Mouse (Mus musculus): ENCODE data around the gene Ntn3. TPM values are rescaled to one million over a fixed set of nuclear protein-coding genes. Genes with fewer than 3 reads are reported as not detected.

The Ntn3 gene
- total RNA-seq (2012; rRNA removed): 2.7 and 4.1 TPM in 2 replicates

- no peak for DNase-seq (ENCODE audit: low read depth, low spot score)
- Histone ChIP-seq H3K9ac (ENCODE audit: insufficient read depth, low read depth, low read length, poor library complexity, severe bottlenecking) (peak within 1 kb of the TSS; percentile 46), H3K27ac (ENCODE audit: insufficient read depth, low read depth, low read length, poor library complexity, severe bottlenecking) (no peak within 1 kb of the TSS), H3K4me1 (ENCODE audit: control insufficient read depth in 2 of 2, insufficient read depth in 2 of 2, low read length in 2 of 2, poor library complexity in 1 of 2) (peaks cover 3 to 36% of the 10 kb centered on the region in 2 experiments; a peak in 3 of 4 replicates), H3K4me3 (ENCODE audit: insufficient read depth in 1 of 2, low read depth in 1 of 2, low read length in 2 of 2, poor library complexity in 1 of 2, severe bottlenecking in 1 of 2) (peak within 1 kb of the TSS; percentile 44 to 57; a peak in 3 of 4 replicates), H3K9me3 (ENCODE audit: control insufficient read depth, insufficient read depth, low read depth, low read length) (no peaks in the 10 kb centered on the region), H3K36me3 (ENCODE audit: control insufficient read depth, insufficient read depth, low read length, poor library complexity, severe bottlenecking) (no peaks in the 10 kb centered on the region)
- TF ChIP-seq HCFC1 (IDR thresholded peaks at IDR 0.05; ENCODE audit: borderline replicate concordance, insufficient read depth, low read length): no peak
- in situ Hi-C loops (cut with MboI; ENCODE audit: low sequenced_read_pairs in 2 of 2, unreplicated experiment in 2 of 2): no loop called here
Measured at GRCm38 (mm10) chr17:24209043-24209915, at the start of gene Ntn3. Gene Ntn3 (minus strand): TSS chr17:24209531.

GRCm38 (mm10) chr17:24258981-24259380 is 49.6 kb upstream of the Ntn3 start:
- Histone ChIP-seq H3K4me3 (ENCODE audit: insufficient read depth in 1 of 2, low read depth in 1 of 2, low read length in 2 of 2, poor library complexity in 1 of 2, severe bottlenecking in 1 of 2) (no peak overlapping the region), H3K4me1 (ENCODE audit: control insufficient read depth in 2 of 2, insufficient read depth in 2 of 2, low read length in 2 of 2, poor library complexity in 1 of 2) (no peaks in the 10 kb centered on the region), H3K9me3 (ENCODE audit: control insufficient read depth, insufficient read depth, low read depth, low read length) (no peaks in the 10 kb centered on the region), H3K36me3 (ENCODE audit: control insufficient read depth, insufficient read depth, low read length, poor library complexity, severe bottlenecking) (no peaks in the 10 kb centered on the region), H3K9ac (ENCODE audit: insufficient read depth, low read depth, low read length, poor library complexity, severe bottlenecking) (no peak overlapping the region), H3K27ac (ENCODE audit: insufficient read depth, low read depth, low read length, poor library complexity, severe bottlenecking) (no peak overlapping the region)
- in situ Hi-C loops (cut with MboI; ENCODE audit: low sequenced_read_pairs in 2 of 2, unreplicated experiment in 2 of 2): no loop called here
- no peak for DNase-seq (ENCODE audit: low read depth, low spot score)
- TF ChIP-seq ZNF384 (IDR thresholded peaks at IDR 0.05; ENCODE audit: low read depth, low read length) (no peak), MAFK (IDR thresholded peaks at IDR 0.05; ENCODE audit: insufficient read depth, low read depth, low read length) (no peak), ZC3H11A (IDR thresholded peaks at IDR 0.05; ENCODE audit: borderline replicate concordance, low read depth, low read length) (no peak), CHD2 (IDR thresholded peaks at IDR 0.05; ENCODE audit: low read depth, low read length) (no peak), HCFC1 (IDR thresholded peaks at IDR 0.05; ENCODE audit: borderline replicate concordance, insufficient read depth, low read length) (no peak)

- in situ Hi-C loops (cut with MboI; ENCODE audit: low sequenced_read_pairs in 2 of 2, unreplicated experiment in 2 of 2): no loop called here
- peaks cover 0 to 2% of the 10 kb centered on the region in 2 experiments; a peak in 1 of 4 replicates for H3K4me1 ChIP-seq (ENCODE audit: control insufficient read depth in 2 of 2, insufficient read depth in 2 of 2, low read length in 2 of 2, poor library complexity in 1 of 2)
Measured at GRCm38 (mm10) chr17:24252329-24252728, 43.0 kb upstream of the Ntn3 start.

GRCm38 (mm10) chr17:24251320-24252069 is 42.2 kb upstream of the Ntn3 start, which contains the start of gene Ccnf:
Gene Ccnf (minus strand): TSS chr17:24251484.
- H3K4me3 ChIP-seq (ENCODE audit: insufficient read depth in 1 of 2, low read depth in 1 of 2, low read length in 2 of 2, poor library complexity in 1 of 2, severe bottlenecking in 1 of 2): peak within 1 kb of the TSS; percentile 90 to 96
- TF ChIP-seq CHD2 (IDR thresholded peaks at IDR 0.05; ENCODE audit: low read depth, low read length) (peak; percentile 66; the same call in 1 of the 2 replicates), ZC3H11A (IDR thresholded peaks at IDR 0.05; ENCODE audit: borderline replicate concordance, low read depth, low read length) (no peak)
- in situ Hi-C loops (cut with MboI; ENCODE audit: low sequenced_read_pairs in 2 of 2, unreplicated experiment in 2 of 2): no loop called here

More at GRCm38 (mm10) chr17:24252329-24252728, 43.0 kb upstream of the Ntn3 start:
- H3K9ac ChIP-seq (ENCODE audit: insufficient read depth, low read depth, low read length, poor library complexity, severe bottlenecking): peak overlapping the region; percentile 95; the same call in 1 of the 2 replicates
- DNase-seq (ENCODE audit: low read depth, low spot score): no peak
- H3K36me3 ChIP-seq (ENCODE audit: control insufficient read depth, insufficient read depth, low read length, poor library complexity, severe bottlenecking): peaks cover 9% of the 10 kb centered on the region
- TF ChIP-seq CHD2 (IDR thresholded peaks at IDR 0.05; ENCODE audit: low read depth, low read length): no peak
- peak; percentile 77 for TF ChIP-seq ZNF384 (IDR thresholded peaks at IDR 0.05; ENCODE audit: low read depth, low read length)
- no peak for TF ChIP-seq MAFK (IDR thresholded peaks at IDR 0.05; ENCODE audit: insufficient read depth, low read depth, low read length)
- TF ChIP-seq ZC3H11A (IDR thresholded peaks at IDR 0.05; ENCODE audit: borderline replicate concordance, low read depth, low read length): no peak
- no peaks in the 10 kb centered on the region for H3K9me3 ChIP-seq (ENCODE audit: control insufficient read depth, insufficient read depth, low read depth, low read length)
- 0 out of 4 replicates have a peak overlapping the region, but pooled peaks of 1 of the 2 experiments have one; percentile 66 for H3K4me3 ChIP-seq (ENCODE audit: insufficient read depth in 1 of 2, low read depth in 1 of 2, low read length in 2 of 2, poor library complexity in 1 of 2, severe bottlenecking in 1 of 2)
- H3K27ac ChIP-seq (ENCODE audit: insufficient read depth, low read depth, low read length, poor library complexity, severe bottlenecking): peak overlapping the region; percentile 98; the same call in 1 of the 2 replicates

More at GRCm38 (mm10) chr17:24251320-24252069, 42.2 kb upstream of the Ntn3 start, which contains the start of gene Ccnf:
- H3K4me1 ChIP-seq (ENCODE audit: control insufficient read depth in 2 of 2, insufficient read depth in 2 of 2, low read length in 2 of 2, poor library complexity in 1 of 2): peaks cover 0 to 2% of the 10 kb centered on the region in 2 experiments; a peak in 1 of 4 replicates
- H3K9ac ChIP-seq (ENCODE audit: insufficient read depth, low read depth, low read length, poor library complexity, severe bottlenecking): peak within 1 kb of the TSS; percentile 95
- peak; percentile 98 for DNase-seq (ENCODE audit: low read depth, low spot score)
- peak within 1 kb of the TSS; percentile 98 for H3K27ac ChIP-seq (ENCODE audit: insufficient read depth, low read depth, low read length, poor library complexity, severe bottlenecking)
- no peaks in the 10 kb centered on the region for H3K9me3 ChIP-seq (ENCODE audit: control insufficient read depth, insufficient read depth, low read depth, low read length)
- peaks cover 13% of the 10 kb centered on the region for H3K36me3 ChIP-seq (ENCODE audit: control insufficient read depth, insufficient read depth, low read length, poor library complexity, severe bottlenecking)
